Mouse (Mus musculus) inflammation-experienced regulatory T-cells, adult 6 months (primary cell): Measurements from ENCODE around the gene Rbm20. TPM values are rescaled to one million over a fixed set of nuclear protein-coding genes. Genes with fewer than 3 reads are reported as not detected.

ENCODE experiments used
- ATAC-seq: one replicate; pipeline ENCODE4 v1.8.0; 2017
- polyA plus RNA-seq, 3 experiments: library from polyadenylated mRNA; unstranded; fragments of 100-300 nt; shearing (Covaris generic); gene quantifications; one replicate each; pipeline ENCODE4 v1.2.1; 2017

The Rbm20 gene
- polyA plus RNA-seq, 3 experiments from 2014 or later, result 0.15 to 0.20 (median 0.15) TPM

DNA sequence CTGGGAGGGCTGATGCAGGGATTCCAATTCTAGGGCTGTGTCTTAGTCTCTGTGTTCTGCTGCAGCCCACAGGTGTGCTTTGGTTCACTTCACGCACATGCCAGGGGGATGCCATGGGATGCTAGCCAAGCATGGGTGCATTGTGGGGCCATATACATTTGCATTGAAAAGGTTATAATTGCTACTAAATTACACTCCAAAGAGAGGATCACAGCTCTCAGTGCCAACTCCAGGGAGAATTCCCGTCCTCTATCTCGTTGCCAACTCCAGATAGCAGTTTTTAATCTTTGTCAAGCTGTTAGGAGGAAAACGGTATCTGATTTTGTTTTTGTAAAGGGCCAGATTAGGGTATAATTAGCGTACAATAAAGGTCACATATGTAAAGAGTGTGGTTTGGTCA is 178.7 kb downstream of the Rbm20 start:
- no peak for ATAC-seq

DNA sequence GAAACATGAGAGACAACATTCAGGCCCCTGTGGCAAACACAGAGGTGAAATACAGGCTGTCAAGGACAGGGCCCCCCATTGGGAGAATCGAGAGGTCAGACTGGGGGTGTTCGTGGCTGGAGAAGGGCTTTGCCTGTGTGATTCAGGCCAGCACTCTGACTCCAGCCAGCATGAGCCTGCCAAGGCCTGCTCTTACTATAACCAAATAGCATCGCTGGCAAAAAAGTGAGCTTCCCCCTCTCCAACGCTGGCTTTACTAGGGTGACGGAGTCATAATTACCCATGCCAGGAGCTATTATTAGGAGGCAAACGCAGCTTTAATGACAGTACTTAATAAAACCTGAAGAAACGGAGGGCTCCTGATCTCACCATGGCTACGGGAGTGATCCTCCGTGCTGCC is 179.7 kb downstream of the Rbm20 start:
- ATAC-seq, result no peak

DNA sequence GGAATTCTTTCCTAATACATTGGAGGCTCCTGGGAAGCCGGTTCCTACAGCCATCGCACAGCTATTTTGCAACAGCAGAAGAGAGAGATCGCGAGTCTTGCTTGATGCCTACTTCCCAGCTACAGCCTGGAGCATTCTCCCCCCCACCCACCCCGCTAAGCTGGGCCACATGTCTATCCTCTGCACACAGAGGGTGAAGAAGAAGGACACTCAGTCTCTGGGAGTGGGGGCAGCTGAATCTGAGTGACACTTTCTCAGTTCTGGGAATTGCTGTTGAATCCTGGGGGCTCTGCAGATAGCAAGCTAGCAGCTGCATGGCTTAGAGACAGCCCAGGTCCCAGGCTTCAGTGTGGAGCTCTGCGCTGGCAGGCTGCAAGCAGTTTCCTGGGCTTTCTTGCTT is 180.9 kb downstream of the Rbm20 start:
- ATAC-seq, result no peak

DNA sequence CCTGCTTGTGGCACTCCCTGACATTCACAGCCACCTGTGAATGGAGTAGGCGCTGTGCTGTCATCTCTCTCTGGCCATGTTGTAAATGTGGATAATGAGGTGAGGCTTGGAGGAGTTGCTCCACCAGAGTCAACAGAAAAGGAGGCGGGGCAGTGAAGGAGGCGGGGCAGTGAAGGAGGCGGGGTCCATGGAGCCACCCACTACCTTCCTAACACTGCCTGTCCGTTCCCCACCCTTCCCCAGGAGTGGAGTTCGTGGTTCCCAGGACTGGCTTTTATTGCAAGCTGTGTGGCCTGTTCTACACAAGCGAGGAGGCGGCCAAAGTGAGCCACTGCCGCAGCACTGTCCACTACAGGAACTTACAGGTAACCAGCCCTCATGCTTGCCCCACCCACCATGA is 182.0 kb downstream of the Rbm20 start:
- no peak for ATAC-seq

DNA sequence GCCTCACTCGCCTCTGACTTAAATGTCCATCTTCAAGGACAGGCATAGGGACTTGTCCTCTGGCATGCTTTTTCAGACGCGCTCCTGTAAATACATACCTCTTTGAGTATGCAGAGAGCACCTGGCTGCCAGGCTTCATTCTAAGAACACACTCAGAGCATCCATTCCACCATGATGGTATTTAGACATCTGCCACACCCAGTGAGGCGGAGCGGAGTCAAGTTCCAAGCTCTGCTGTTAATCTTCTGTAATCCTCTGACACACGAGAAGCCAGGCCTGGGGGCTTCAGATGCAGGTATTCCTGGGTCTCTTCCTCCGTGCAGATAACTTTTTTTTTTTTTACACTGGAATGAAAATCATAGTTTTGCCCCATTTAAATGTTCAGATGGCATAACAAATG is 182.5 kb downstream of the Rbm20 start:
- no peak for ATAC-seq

DNA sequence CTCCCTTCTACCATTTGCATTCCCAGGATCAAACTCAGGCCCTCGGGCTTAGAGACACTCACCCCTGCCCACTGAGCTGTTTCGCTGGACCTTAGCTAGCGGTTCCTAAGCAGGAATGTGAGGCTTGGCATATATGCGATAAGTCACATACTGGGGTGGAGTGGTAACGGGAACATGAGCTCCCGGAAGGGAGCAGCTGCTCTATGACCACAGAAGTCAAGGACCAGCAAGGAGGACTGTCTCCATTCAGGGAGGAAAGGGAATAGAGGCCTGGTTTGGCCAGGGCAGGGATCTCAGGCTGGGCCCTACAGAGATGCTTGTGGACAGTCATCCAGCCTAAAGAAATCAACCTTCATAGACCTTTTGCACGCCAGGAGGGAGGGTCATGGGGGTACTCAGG is 184.2 kb downstream of the Rbm20 start:
- no peak for ATAC-seq

DNA sequence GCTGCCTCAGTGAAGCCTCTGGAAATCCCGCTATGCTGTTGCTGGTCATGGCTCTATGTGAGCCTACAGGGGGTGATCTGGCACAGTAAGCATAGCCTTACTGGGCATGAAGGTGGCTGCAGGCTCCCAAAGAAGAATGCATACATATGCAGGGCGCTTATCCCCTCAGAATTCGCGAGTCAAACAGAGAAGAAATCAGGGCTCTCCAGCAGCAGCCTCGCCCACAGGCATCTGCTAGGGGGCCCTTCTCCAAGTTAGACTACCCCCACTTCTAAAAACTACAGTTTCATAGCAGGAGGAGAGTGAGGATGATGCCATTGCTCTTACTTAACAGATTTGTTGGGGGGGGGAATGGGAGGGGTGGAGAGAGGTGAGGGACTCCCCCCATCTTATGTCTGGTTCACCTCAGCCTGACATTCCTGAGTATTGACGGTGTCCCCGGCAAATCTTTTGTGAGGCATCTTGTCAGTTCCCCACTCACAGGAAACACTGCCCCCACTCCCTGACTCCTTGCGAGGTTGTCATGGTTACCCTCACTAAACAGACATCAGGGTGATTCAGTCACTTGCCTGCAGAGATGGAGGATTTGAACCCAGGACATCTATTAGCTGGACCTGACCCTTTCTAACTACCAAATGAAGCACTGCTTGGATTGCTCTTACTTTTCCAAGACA is 185.6 kb downstream of the Rbm20 start:
- no peak for ATAC-seq

DNA sequence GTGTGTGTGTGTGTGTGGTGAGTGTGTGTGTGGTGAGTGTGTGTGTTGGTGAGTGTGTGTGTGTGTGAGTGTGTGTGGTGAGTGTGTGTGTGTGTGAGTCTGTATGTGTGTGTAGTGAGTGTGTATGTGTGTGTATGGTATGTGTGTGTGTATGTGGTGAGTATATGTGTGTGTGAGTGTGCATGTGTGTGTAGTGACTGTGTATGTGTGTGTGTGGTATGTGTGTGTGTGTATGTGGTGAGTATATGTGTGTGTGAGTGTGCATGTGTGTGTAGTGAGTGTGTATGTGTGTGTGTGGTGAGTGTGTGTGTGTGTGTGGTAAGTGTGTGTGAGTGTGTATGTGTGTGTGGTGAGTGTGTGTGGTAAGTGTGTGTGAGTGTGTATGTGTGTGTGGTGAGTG is 190.1 kb downstream of the Rbm20 start:
- no peak for ATAC-seq

DNA sequence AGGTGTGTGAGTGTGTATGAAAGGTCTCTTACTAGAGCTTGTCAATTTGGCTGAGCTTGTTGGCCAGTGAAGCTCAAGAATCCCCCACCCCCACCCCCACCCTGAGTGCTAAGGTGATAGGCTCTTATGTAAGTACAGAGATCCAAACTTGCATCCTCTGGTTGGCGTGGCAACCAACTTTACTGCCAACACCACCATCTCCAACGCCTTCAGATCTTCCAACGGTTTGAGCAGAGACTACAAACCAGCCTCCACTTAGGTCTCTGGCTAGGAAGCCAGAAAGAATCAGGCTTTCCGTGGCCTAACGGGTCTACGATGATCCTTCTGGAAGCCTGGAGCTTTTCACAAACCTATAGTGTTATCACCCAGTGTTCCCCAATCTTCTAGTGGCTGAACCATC is 191.0 kb downstream of the Rbm20 start:
- ATAC-seq, result no peak

DNA sequence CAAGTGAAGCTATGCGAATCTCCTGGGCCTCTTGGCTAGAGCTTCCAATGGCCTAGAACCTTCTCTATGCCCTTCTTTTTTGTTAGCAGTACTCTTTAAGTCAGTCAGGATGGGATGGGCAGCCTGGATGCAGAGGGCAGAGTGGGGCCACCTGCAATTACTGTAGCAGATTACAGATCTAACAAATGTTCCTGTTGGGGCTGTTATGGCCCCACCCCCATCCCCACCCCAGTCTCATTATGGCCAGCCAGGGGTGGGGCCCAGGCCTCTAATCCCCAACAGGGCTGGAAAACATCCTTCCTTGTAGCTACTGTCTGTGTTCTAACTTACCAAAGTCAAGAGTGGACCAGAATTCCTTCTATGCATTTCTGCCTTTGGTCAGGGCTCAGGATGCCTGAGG is 191.7 kb downstream of the Rbm20 start:
- ATAC-seq, result no peak

DNA sequence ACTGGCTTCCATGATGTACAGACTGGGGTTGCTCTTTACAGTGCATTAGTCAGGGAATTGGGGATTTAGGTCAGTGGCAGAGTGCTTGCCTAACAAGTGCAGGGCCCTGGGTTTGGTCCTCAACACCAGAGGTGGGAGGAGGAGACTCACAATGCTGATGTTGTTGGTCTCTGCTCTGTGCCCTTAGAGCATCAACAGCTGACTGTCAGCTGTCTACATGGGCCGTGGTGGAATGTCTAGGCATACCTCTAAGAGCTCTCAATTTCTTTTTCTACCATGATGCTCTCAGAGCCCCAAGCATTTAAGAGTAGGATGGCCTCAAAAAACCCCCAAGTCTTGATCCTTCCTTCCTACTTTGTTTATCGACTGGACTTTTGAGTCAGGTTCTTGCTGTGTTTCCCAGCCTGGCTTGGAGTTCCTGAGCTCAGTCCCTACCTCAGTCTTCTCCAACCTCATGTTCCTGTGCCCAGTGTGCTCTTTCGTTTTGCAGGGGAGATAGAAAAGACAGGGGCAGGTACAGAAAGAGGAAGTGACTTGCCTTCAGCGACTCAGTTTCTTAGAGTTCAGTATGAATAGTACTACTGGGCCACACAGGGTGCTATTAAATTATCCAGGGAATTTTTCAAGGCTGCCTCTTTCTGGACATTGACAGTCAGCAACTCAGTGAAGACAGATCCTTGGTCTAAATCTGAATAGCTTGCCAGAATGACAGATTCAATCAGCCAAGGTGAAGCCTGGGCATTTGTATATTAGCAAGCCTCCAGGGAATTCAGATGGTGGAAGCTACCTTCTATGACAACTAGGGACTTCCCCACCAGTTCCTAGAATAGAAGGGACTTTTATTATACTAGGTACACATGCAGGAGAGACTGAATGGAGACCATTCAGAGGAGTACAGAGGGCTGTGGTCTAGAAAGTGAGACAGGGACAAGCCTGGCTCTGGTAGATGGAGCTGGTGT is 192.6 kb downstream of the Rbm20 start:
- ATAC-seq, result peak; percentile 73

DNA sequence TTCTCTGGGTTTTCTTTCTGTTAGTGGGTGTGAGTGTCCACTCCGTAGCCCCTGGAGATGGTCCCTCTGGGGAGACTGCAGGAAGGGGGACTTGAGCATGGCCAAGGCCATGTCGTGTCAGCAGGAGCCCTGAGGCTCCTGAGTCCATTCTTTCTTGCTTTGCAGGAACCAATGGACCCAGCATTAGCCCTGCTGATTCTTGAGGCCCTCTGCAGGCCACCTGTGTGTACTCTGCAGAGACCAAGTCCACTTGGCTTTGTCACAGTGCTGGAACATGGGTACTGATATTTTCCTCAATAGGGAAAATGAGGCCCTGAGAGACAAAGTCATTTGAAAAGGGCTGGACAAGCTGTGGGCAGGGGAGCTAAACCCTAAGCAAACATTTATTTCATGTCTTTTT is 193.5 kb downstream of the Rbm20 start:
- ATAC-seq, result no peak

DNA sequence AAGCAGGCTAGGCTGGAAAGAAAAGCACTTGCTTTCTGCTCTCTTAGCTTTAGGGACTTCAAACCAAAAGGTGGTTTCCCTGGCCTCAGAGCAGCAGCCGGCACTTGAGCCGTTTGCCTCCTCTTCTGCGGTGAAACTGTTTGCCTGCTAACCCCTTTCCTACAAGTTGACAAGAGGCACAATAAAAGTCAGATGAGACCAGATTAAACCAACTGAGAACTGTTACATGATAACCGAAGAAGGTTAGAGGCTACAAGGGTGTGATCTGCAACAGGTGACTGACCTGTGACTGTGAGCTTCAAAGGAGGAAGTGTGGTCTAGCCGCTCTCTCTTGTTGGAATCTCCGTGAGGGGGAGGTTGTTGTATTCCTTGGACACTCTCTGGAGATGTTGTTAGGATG is 194.4 kb downstream of the Rbm20 start:
- peak; percentile 55 for ATAC-seq

DNA sequence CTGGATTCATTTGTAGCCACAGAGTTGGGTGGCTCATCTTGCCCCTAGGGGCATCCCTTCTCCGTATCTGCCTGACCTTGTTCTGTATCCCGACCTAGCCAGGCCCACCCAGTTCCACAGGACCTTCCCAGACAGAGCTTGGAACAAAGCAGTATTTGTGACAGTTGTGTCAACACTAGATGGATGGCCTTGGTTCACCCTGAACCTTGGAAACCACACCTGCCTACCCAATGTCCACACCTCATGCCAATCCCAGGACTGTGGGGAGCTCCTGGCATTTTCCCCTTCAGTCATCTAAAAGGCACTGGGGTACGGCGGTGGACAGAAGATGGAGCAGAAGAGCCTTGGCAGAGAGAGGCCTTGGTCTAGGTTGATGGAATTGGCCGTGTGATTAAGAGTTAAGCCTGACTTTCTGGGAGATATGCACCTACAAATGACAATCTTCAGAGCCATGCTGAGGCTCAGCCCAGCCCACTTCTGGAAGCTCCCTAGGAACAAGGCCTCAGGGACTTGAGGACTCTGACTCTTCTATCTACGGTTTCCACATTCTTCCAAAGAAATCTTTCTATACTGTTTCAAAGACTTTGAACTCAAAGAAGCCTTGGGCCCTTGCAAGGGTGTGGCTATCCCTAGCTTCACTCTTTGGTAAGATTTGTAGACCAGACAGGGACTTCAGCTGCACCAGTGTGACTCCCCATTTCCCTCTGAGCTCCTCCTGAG is 196.0 kb downstream of the Rbm20 start:
- ATAC-seq, result no peak

DNA sequence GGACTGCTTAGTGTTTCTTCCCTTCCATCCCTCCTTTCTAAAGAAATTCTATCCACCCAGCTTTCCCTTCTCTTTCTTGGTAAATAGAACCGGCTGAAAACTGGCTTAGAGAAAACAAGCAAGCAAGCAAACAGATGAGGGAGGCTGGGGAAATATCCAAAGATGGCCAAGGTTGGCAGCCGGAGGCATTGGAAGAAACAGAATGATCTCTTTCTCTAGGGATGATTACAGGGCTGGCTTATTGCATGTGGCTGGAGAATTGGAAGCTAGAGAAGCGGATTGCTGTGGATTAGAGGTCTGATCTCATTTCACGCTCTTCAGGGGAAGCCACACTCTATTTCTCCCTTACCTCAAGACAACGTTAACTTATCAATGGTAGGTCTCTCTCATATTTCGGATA is 198.1 kb downstream of the Rbm20 start:
- no peak for ATAC-seq

DNA sequence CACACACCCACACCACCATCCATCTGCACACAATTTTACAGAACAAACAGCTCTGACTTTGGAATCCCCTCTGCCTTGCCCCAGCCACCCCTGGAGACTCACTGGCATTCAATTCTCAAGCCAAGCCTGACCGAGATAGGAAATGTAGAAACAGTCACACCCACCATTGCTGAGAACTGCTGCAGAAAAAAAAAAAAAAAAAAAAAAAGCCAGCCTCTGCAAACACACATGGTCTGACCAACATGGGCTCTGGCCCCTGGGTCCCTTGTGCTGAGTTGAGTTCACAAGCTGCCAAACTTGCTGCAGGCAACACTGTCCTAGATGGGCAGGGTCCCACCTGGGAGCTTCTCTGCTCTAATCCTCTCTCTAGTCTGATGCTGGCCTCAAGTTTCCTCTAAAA is 200.7 kb downstream of the Rbm20 start:
- ATAC-seq, result no peak

DNA sequence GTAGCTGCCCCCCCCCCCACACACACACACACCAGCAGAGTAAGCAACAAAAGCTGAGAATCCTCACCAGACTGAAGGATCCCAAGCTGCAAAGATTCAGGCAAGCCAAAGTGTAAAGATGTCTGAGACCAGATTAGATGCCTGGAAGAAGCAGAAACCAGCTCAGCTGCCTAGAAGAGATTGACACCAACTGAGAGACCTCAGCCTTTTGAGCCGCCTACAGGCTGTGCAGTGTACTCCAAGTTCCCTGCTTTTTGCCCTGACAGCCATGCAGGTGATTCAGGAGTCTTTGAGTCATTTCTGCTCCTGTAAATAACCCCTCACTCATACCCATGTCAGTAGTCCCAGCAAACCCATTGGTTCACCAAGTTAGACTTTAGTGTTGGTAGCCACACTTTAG is 203.4 kb downstream of the Rbm20 start:
- ATAC-seq, result no peak

DNA sequence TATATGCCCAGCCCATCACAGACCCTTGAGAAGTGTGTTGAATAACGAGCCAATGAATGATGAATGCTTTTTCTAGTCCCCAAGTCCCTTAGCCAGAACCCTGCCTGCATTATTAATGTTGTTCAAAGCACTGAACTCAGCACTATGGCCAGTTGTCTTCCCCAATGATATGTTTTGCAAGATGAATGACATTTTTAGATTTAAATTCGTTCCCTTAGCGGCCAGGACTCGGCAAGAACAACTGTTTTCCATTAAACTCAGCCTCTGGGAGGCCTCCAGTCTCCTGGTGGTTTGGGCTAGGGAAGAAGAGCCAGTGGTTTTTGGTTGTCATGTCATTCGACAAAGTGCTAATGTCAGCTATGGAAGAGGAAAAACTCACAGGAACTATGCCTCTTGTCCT is 204.7 kb downstream of the Rbm20 start:
- no peak for ATAC-seq

DNA sequence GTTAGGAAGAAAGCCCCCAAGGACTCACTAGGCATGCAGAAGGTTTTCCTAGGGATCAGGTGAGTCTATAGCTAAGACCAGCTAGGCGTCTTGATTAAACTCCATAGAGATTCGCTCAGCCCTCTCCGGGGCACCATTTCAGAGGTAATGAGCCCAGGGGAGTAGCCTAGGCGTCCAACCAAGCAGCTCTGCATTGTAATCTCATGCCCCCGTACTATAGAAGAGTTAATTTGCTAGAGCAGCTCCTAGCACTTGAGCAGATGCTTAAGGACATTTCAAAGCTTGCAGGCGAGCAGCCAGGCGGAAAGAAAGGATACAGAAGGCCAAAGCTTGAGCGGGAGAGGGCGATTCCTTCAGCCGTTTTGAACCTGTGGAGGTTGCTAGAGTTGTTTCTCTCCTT is 208.3 kb downstream of the Rbm20 start:
- no peak for ATAC-seq

DNA sequence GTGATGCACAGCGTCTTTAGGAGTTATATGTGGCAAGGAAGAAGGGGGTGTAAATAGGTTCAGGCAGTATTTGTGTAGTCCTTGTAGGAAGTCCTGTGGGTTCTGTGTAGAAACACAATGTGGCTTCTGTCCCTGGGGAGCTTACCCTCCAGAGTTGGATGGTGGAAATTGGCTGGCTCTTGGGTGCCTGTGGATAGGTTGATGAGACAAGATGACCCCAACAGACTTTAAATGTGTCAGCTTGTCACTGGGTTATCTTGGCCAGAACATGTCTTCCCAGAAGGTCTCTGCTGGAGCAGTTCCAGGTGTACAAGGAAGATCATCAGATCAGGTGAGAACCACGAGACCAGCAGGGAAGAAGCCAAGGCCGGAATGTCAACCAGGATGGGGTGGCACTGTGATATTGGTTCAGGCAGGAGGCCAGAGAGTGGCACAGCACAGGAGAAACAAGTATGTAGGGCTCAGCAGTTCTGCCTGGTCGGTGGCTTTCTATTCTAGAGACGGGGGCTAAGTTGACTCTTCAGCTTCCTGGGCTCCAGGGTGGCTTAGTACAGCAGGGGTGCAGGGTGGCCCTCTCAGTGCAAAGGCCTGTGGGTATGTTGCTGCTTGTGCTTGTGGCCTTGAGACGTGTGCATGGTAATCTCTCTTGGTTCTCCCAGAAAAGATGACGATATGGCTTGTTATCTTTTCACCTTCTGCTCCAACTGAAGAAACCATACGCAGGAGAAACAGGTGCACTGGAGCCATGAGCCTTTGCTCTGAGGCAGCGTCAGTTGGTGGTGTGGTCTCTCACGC is 209.7 kb downstream of the Rbm20 start:
- ATAC-seq, result no peak

DNA sequence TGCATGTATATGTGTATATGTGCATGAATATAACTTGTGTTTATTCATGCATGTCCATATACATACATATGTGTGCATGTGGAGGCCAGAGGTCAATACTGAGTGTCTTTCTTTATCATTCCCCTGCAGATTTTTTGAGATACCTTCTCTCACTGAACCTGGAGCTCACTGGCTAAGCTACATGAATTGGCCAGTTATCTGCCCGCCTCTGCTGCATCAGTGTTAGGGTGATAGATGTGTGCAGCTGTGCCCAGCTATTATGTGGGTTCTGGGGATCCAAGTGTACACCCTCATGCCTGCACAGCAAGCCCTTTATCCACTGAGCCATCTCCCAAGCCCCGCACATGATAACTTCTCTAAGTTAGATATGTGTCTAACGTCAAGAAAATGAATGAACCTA is 210.7 kb downstream of the Rbm20 start:
- ATAC-seq, result no peak

DNA sequence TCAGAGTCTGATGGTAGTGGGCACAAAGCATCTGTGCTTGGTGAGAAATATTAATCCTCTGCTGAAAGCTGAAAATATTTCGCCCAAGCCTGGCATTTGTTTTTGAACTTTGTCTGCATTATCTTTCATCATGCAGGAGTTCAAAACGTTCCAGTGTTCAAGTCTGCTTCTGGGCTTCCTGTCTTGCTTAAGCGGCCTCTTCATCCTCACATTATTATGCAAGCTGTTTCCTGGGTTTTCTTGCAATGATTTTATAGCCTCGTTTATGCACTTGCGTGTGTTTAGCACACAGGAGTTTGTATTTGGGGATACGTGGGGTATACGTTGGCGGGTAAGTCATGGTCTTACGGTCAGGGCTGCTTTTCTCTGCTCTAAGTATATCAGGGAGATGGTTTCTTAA is 211.2 kb downstream of the Rbm20 start:
- peak; percentile 26 for ATAC-seq

DNA sequence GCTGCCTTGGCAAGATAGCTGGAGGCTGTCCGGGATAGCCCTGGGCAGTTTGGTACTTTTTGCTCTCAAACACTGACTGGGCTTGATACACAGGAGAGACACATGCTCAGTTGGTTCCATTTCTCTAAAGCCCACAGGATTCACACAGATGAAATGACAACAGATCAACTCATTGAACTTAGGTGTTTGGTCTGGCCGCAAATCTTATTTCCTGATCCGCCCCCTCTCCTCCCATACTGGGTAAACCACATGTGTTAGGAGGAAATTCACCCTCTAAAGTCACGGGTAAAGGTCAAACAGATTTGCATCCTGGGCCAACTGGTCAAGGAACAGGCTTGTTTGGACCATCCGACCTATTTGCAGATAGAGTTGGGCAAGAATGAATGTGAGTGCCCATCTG is 212.4 kb downstream of the Rbm20 start:
- ATAC-seq, result peak; percentile 36
